ENCODE assay signal across 10 mouse cellular contexts in the genomic region with DNA sequence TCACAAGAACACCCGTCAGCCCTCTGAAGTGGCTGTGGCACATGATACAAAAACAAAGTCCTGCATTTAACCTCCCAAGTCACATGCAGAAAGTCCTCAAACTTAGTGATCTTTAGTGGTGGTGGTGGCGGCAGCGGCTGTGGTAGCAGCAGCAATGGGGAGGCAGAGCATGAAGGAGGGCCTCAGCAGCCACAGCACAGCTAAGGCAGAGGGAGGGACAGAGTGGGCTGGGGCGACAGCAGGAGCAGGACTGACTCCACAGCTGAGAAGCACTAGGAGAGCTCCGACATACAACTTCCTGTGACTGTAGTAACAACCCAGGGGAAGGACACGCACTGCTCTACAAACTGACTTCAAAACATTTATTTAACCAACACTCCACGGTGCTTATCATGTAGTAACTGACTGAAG. TPM values are rescaled to one million over a fixed set of nuclear protein-coding genes. Genes with fewer than 3 reads are reported as not detected.
DNase-seq lines count a peak whose midpoint lies in the region; ATAC-seq lines count a peak whose summit lies in the region.
"Had no signal": no experiment of that assay in that cellular context is flagged by ENCODE, and none has a peak within 500 bp of the region (broad histone marks: within the 10 kb centered on the region; RNA-seq: fewer than 3 reads in every experiment).

No protein-coding gene starts in this region.

- no peak for DNase-seq in frontal cortex, adult 2 months (ENCODE audit: extremely low spot score in 1 of 2, low spot score in 1 of 2)
- DNase-seq in lung, postnatal 4 days: peak; percentile 18 to 39
- DNase-seq in lung, adult 18-20 months: no peak
- DNase-seq in thymus, postnatal 4 days: peak; percentile 68
- no peak for DNase-seq in Muller cell, postnatal 12 days (ENCODE audit: inconsistent ontology term)
- DNase-seq in testis, postnatal 10 days (ENCODE audit: low spot score): no peak
- DNase-seq: cerebellum, postnatal 36 days; left cerebral cortex, postnatal 4 days had no signal

- peak; percentile 38; the same call in 1 of the 2 replicates for ATAC-seq in frontal cortex, adult (ENCODE audit: low TSS enrichment)
- peak; percentile 30; the same call in 1 of the 2 replicates for ATAC-seq in megakaryocyte, adult 5-6 weeks (ENCODE audit: poor library complexity, severe bottlenecking)

RNA-seq across cellular contexts. Expression of a gene that starts 29.9 kb away (rescaled TPM):
- 33.4 and 34.2 TPM in 2 replicates for polyA plus RNA-seq in frontal cortex, adult 2 months (2012; rRNA removed)
- 22.9 and 25.0 TPM in 2 replicates for total RNA-seq in megakaryocyte, adult 5-6 weeks (2015)
- total RNA-seq in megakaryocyte, adult 5-6 weeks (2017): 9.8 and 10.5 TPM in 2 replicates

RNA-seq across cellular contexts. Expression of a gene that starts 54.8 kb away (rescaled TPM):
- polyA plus RNA-seq in frontal cortex, adult 2 months (2012; rRNA removed): 138 and 146 TPM in 2 replicates
- total RNA-seq in megakaryocyte, adult 5-6 weeks (2015): 265 and 283 TPM in 2 replicates
- total RNA-seq in megakaryocyte, adult 5-6 weeks (2017): 250 and 266 TPM in 2 replicates

Comparison
In these comparisons a context has a peak if more than half of its experiments do, and no peak if none do; other contexts are left out.
1. DNase-seq: peak in lung, postnatal 4 days (2 of 2) and thymus, postnatal 4 days (single experiment); none in frontal cortex, adult 2 months (0 of 2), lung, adult 18-20 months (0 of 2), Muller cell, postnatal 12 days (single experiment) and testis, postnatal 10 days (single experiment).